Mouse (Mus musculus): ENCODE results near the gene Ist1. TPM values are rescaled to one million over a fixed set of nuclear protein-coding genes. Genes with fewer than 3 reads are reported as not detected.

The Ist1 gene
- polyA plus RNA-seq, 1 experiment from 2014 or later = 162 TPM

DNA sequence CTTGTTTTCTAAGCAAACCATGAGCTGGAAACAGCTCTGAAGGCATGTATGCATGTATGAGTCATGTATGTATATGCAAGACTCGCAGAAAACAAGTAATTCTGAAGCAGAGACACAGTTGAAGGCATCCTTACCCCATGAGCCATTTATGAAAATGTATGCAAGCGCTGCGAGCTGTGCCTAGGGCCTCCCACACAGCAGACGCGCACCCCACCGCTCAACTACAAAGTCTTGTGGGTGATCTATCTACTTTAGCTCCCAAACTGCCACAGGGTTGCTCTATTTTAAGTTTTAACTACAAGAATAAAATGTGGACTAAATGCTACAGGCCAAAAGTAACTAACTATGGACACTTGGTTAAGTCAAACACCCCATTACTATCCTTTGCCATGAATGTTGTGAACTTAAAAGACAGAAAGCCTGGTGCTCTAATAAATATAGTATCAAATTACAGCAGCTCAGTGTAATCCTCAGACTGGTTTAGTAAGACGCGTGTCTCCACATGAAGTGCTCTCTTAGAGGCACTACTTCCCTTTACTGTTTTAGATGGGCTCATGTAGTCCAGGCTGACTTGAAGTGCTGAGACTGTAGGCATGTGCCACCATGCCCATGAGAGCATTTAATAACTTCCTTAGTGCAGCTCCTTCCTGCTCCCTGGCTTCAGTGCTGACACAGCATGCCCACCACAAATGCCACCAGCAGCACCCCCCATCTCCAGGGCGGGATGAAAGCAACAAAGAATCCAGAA, 17.0 kb downstream of the Ist1 start:
- 91% methylated on average over 9 of the region's 9 CpGs for WGBS
- Histone ChIP-seq H3K4me2 (replicated peaks) (no peak overlapping the region), H3K36me3 (peaks cover 96% of the 10 kb centered on the region), H3K4me3 (no peak overlapping the region), H3K27ac (no peak overlapping the region), H3K27me3 (no peaks in the 10 kb centered on the region), H3K9ac (no peak overlapping the region), H3K9me3 (no peaks in the 10 kb centered on the region), H3K4me1 (no peaks in the 10 kb centered on the region)
- no peak for ATAC-seq (ENCODE audit: low FRiP score, low read depth)

GRCm38 (mm10) chr8:109673596-109673995, 19.5 kb downstream of the Ist1 start:
- Histone ChIP-seq H3K9ac (no peak overlapping the region), H3K27ac (no peak overlapping the region), H3K27me3 (no peaks in the 10 kb centered on the region), H3K36me3 (peaks cover 100% of the 10 kb centered on the region), H3K4me2 (replicated peaks) (no peak overlapping the region), H3K4me1 (no peaks in the 10 kb centered on the region), H3K9me3 (no peaks in the 10 kb centered on the region), H3K4me3 (no peak overlapping the region)
- WGBS = 89% methylated on average over 2 of the region's 2 CpGs
- no peak for ATAC-seq (ENCODE audit: low FRiP score, low read depth)

- Histone ChIP-seq H3K9me3 (no peaks in the 10 kb centered on the region), H3K27me3 (no peaks in the 10 kb centered on the region), H3K4me3 (no peak overlapping the region), H3K4me2 (replicated peaks) (no peak overlapping the region), H3K36me3 (peaks cover 98% of the 10 kb centered on the region), H3K27ac (no peak overlapping the region), H3K4me1 (no peaks in the 10 kb centered on the region), H3K9ac (no peak overlapping the region)
- 94% methylated on average over 5 of the region's 5 CpGs for WGBS
- ATAC-seq (ENCODE audit: low FRiP score, low read depth) = no peak
These were observed 20.4 kb downstream of the Ist1 start for GRCm38 (mm10) chr8:109672656-109673055.

DNA sequence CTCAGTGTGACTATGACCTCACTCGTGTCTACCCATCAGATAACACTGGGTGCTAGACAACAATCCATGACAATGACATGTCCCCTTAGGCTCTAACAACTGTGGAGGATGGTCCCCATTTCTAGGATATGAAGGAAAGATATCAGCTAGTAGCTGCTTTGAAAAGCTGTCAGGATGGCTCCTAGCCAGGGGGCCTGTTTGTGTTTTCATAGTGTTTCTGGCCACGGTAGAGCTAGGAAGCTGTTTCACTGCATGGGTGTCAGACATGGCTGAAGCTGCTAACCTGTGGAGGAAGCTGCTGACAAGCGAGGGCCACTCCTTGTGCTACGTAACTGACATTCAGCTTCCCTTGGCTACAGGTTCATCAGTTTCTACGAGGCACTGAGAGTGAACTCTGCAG, 26.4 kb downstream of the Ist1 start:
- 82% methylated on average over 5 of the region's 5 CpGs for WGBS
- no peak for ATAC-seq (ENCODE audit: low FRiP score, low read depth)
- Histone ChIP-seq H3K36me3 (peaks cover 52% of the 10 kb centered on the region), H3K27ac (no peak overlapping the region), H3K4me2 (replicated peaks) (no peak overlapping the region), H3K4me3 (no peak overlapping the region), H3K4me1 (no peaks in the 10 kb centered on the region), H3K9ac (no peak overlapping the region), H3K27me3 (no peaks in the 10 kb centered on the region), H3K9me3 (no peaks in the 10 kb centered on the region)

DNA sequence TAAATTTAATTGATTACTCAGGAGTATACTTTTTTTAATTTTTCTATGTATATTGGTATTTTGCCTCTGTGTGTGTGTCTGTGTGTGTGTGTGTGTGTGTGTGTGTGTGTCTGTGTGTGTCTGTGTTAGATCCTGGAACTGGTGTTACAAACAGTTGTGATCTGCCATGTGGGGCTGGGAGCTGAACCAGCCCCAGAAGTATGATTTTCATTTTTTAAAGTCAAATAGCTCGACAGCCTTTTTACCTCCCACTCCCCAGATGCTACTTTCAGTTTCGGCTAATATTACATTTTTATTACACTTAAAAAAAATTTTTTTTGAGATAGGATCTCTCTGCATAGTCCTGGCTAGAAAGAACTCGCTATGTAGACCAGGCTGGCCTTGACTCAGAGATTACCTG, 30.7 kb downstream of the Ist1 start:
- 72% methylated on average over 3 of the region's 3 CpGs for WGBS
- Histone ChIP-seq H3K9ac (no peak overlapping the region), H3K9me3 (no peaks in the 10 kb centered on the region), H3K36me3 (peaks cover 11% of the 10 kb centered on the region), H3K27ac (no peak overlapping the region), H3K4me3 (no peak overlapping the region), H3K27me3 (no peaks in the 10 kb centered on the region), H3K4me2 (replicated peaks) (no peak overlapping the region), H3K4me1 (no peaks in the 10 kb centered on the region)
- no peak for ATAC-seq (ENCODE audit: low FRiP score, low read depth)

GRCm38 (mm10) chr8:109656860-109657259, 36.2 kb downstream of the Ist1 start:
- Histone ChIP-seq H3K27me3 (no peaks in the 10 kb centered on the region), H3K9ac (no peak overlapping the region), H3K27ac (no peak overlapping the region), H3K4me3 (no peak overlapping the region), H3K4me2 (replicated peaks) (no peak overlapping the region), H3K36me3 (no peaks in the 10 kb centered on the region), H3K9me3 (no peaks in the 10 kb centered on the region), H3K4me1 (no peaks in the 10 kb centered on the region)
- ATAC-seq (ENCODE audit: low FRiP score, low read depth) = no peak
- WGBS = 83% methylated on average over 3 of the region's 3 CpGs

DNA sequence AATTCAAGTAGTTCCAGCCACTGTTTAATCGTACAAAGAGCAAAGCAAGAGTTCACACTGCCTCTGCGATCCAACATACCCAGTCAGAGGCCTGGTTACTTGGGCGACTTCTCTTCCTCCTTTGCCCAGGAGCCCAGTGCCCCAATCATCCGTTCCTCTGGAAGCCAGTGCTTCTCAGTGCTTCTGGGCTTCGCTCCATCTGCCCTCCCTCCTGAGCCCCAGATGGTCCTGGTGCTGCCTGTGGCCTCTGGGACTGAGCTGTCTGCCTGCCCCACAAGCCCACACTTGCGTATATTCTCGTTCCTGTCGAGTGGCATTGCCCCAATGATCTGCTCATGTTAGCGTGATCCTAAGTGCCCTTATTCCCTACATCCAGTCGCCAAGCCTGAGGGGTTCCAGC, 42.3 kb downstream of the Ist1 start:
- WGBS = 77% methylated on average over 10 of the region's 10 CpGs
- no peak for ATAC-seq (ENCODE audit: low FRiP score, low read depth)
- Histone ChIP-seq H3K27ac (no peak overlapping the region), H3K4me2 (replicated peaks) (no peak overlapping the region), H3K4me1 (no peaks in the 10 kb centered on the region), H3K9ac (no peak overlapping the region), H3K9me3 (no peaks in the 10 kb centered on the region), H3K4me3 (no peak overlapping the region), H3K36me3 (no peaks in the 10 kb centered on the region), H3K27me3 (no peaks in the 10 kb centered on the region)

DNA sequence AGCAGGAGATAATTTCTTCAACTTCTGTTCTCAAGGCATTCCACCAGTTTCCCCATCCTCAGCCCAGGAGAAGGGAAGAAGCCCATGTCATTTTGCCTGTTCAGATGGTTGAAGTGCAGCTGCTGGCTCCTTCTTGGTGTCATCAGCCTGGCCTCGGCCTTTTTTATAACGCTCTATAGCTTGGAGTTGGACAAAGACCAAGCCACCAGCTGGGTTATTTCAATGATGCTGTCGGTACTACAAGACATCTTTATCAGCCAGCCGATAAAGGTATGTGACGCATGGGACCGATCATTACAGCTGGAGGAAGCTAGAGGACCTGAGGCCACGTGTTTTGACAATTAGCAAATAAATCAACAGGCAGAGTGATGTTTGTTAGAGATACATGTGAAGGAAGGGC, 44.6 kb downstream of the Ist1 start:
- no peak overlapping the region for H3K9ac ChIP-seq
- H3K27ac ChIP-seq = no peak overlapping the region
- H3K4me3 ChIP-seq = no peak overlapping the region
- no peaks in the 10 kb centered on the region for H3K36me3 ChIP-seq
- WGBS = 74% methylated on average over 7 of the region's 7 CpGs
- no peaks in the 10 kb centered on the region for H3K9me3 ChIP-seq
- ATAC-seq (ENCODE audit: low FRiP score, low read depth) = no peak
- H3K4me2 ChIP-seq (replicated peaks) = no peak overlapping the region
- no peaks in the 10 kb centered on the region for H3K4me1 ChIP-seq
- no peaks in the 10 kb centered on the region for H3K27me3 ChIP-seq

- Histone ChIP-seq H3K27me3 (no peaks in the 10 kb centered on the region), H3K36me3 (no peaks in the 10 kb centered on the region), H3K9me3 (no peaks in the 10 kb centered on the region), H3K9ac (no peak overlapping the region), H3K27ac (no peak overlapping the region), H3K4me3 (no peak overlapping the region), H3K4me1 (no peaks in the 10 kb centered on the region), H3K4me2 (replicated peaks) (no peak overlapping the region)
- 54% methylated on average over 11 of the region's 11 CpGs for WGBS
- ATAC-seq (ENCODE audit: low FRiP score, low read depth) = no peak
These were observed 45.7 kb downstream of the Ist1 start for GRCm38 (mm10) chr8:109647331-109647730.

- Histone ChIP-seq H3K4me1 (no peaks in the 10 kb centered on the region), H3K9me3 (no peaks in the 10 kb centered on the region), H3K36me3 (no peaks in the 10 kb centered on the region), H3K4me3 (no peak overlapping the region), H3K4me2 (replicated peaks) (no peak overlapping the region), H3K27me3 (no peaks in the 10 kb centered on the region), H3K27ac (no peak overlapping the region), H3K9ac (no peak overlapping the region)
- ATAC-seq (ENCODE audit: low FRiP score, low read depth) = no peak
- 78% methylated on average over 5 of the region's 5 CpGs for WGBS
These were observed 51.8 kb downstream of the Ist1 start for GRCm38 (mm10) chr8:109641236-109641635.

GRCm38 (mm10) chr8:109640410-109640809, 52.6 kb downstream of the Ist1 start:
- Histone ChIP-seq H3K4me1 (no peaks in the 10 kb centered on the region), H3K4me3 (no peak overlapping the region), H3K36me3 (no peaks in the 10 kb centered on the region), H3K4me2 (replicated peaks) (no peak overlapping the region), H3K9ac (no peak overlapping the region), H3K27ac (no peak overlapping the region), H3K27me3 (no peaks in the 10 kb centered on the region), H3K9me3 (no peaks in the 10 kb centered on the region)
- ATAC-seq (ENCODE audit: low FRiP score, low read depth) = no peak
- WGBS = 61% methylated on average over 7 of the region's 7 CpGs

DNA sequence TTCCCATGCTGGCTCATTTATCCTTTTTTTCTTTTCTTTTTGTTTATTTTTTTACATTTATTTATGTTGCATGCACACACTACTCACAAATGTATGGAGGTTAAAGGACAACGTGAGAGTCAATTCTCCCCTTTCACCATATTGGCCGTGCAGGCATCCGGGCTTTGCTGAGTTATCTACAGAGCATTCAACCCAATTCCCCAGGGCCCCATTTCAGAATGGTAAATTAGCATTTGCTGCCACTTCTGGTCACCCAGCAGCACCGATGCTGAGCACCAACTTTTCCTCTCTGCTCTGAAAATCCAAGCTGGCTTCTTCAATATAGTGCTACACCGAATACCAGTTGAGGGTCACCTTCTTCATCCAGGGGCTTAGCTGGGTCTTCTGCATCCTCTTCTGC, 54.2 kb downstream of the Ist1 start:
- Histone ChIP-seq H3K27ac (no peak overlapping the region), H3K9ac (no peak overlapping the region), H3K4me2 (replicated peaks) (no peak overlapping the region), H3K27me3 (no peaks in the 10 kb centered on the region), H3K36me3 (no peaks in the 10 kb centered on the region), H3K9me3 (no peaks in the 10 kb centered on the region), H3K4me1 (no peaks in the 10 kb centered on the region), H3K4me3 (no peak overlapping the region)
- no peak for ATAC-seq (ENCODE audit: low FRiP score, low read depth)
- WGBS = 80% methylated on average over 5 of the region's 5 CpGs

DNA sequence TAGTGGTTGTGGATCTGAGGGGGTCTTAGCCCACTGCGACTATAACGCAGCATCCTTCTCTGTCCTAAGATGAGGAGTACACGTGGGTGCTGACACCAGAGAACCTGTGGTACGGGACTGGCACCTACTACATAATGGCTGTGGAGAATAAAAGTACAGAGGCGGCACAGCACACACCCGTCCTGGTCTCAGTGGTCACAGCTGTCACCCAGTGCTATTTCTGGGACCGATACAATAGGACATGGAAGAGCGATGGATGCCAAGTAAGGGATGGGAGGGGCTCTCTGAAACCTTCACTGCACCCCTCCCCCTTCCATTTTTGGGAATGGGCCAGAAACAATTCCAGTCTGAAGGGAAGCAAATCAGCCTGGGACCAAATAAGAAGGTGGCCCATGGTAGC, 57.9 kb downstream of the Ist1 start:
- 93% methylated on average over 8 of the region's 8 CpGs for WGBS
- no peak overlapping the region for H3K4me2 ChIP-seq (replicated peaks)
- no peak overlapping the region for H3K27ac ChIP-seq
- no peak overlapping the region for H3K4me3 ChIP-seq
- no peaks in the 10 kb centered on the region for H3K36me3 ChIP-seq
- H3K9me3 ChIP-seq = no peaks in the 10 kb centered on the region
- H3K4me1 ChIP-seq = no peaks in the 10 kb centered on the region
- ATAC-seq (ENCODE audit: low FRiP score, low read depth) = no peak
- H3K9ac ChIP-seq = no peak overlapping the region
- no peaks in the 10 kb centered on the region for H3K27me3 ChIP-seq
